In genomic region chr17:34858670-34859069, GRCm38 (mm10) we compare ENCODE assay signal across 20 mouse cellular contexts. TPM values are rescaled to one million over a fixed set of nuclear protein-coding genes. Genes with fewer than 3 reads are reported as not detected.
"Had no signal": no experiment of that assay in that cellular context is flagged by ENCODE, and none has a peak within 500 bp of the region (broad histone marks: within the 10 kb centered on the region; RNA-seq: fewer than 3 reads in every experiment).

No protein-coding gene starts in this region.

- ATAC-seq: lung, postnatal 0 days; midbrain, embryonic 16.5 days had no signal

- H3K4me1 ChIP-seq: lung, embryonic 15.5 days; midbrain, embryonic 12.5 days; neural tube, embryonic 13.5 days; neural tube, embryonic 15.5 days; stomach, embryonic 15.5 days had no signal

- H3K9ac ChIP-seq: liver, embryonic 14.5 days; lung, embryonic 15.5 days; midbrain, embryonic 12.5 days; neural tube, embryonic 13.5 days; neural tube, embryonic 15.5 days; stomach, embryonic 15.5 days had no signal

- H3K27me3 ChIP-seq: lung, embryonic 15.5 days; neural tube, embryonic 13.5 days; neural tube, embryonic 15.5 days; stomach, embryonic 15.5 days had no signal

- H3K4me2 ChIP-seq: lung, embryonic 15.5 days; midbrain, embryonic 12.5 days; neural tube, embryonic 13.5 days; neural tube, embryonic 15.5 days; stomach, embryonic 15.5 days had no signal

- H3K27ac ChIP-seq: liver, embryonic 14.5 days; lung, embryonic 15.5 days; macrophage; midbrain, embryonic 12.5 days; neural tube, embryonic 13.5 days; neural tube, embryonic 15.5 days; stomach, embryonic 15.5 days; stomach, postnatal 0 days had no signal

- H3K9me3 ChIP-seq: lung, embryonic 15.5 days; midbrain, embryonic 12.5 days; neural tube, embryonic 13.5 days; neural tube, embryonic 15.5 days; stomach, embryonic 15.5 days had no signal

- H3K4me3 ChIP-seq: lung, embryonic 15.5 days; midbrain, embryonic 12.5 days; myocyte; neural tube, embryonic 13.5 days; neural tube, embryonic 15.5 days; stomach, embryonic 15.5 days had no signal

- DNase-seq: lung, adult 2 months; lung, postnatal 14 days; lung, postnatal 36 days; midbrain, embryonic 14.5 days; right cerebral cortex, postnatal 14 days; thymus, adult 2 months; thymus, postnatal 25 days; thymus, postnatal 4 days had no signal

RNA-seq across cellular contexts. Expression of gene Cfb, which starts 3.6 kb away (rescaled TPM):
- total RNA-seq: megakaryocyte-erythroid progenitor cell, adult 5-6 weeks had no signal
